Mouse (Mus musculus) erythroblast, embryonic 14.5 days (primary cell): ENCODE results near the gene Msi2. TPM values are rescaled to one million over a fixed set of nuclear protein-coding genes. Genes with fewer than 3 reads are reported as not detected.

ENCODE experiments used
- H3K27me3 ChIP-seq: 2 replicates; pipeline ENCODE4 v1.6.1; 2012; ENCODE audit warnings: inconsistent platforms; ENCODE audit not compliant: control insufficient read depth
- H3K36me3 ChIP-seq: 2 replicates; pipeline ENCODE4 v1.6.1; 2012; ENCODE audit warnings: mild to moderate bottlenecking, inconsistent platforms; ENCODE audit not compliant: control insufficient read depth
- H3K4me1 ChIP-seq: 2 replicates; pipeline ENCODE4 v1.6.1; 2012; ENCODE audit warnings: inconsistent platforms; ENCODE audit not compliant: control insufficient read depth
- H3K4me3 ChIP-seq: replicated peaks from 2 replicates; pipeline ENCODE3; 2012; ENCODE audit warnings: moderate library complexity, mild to moderate bottlenecking, inconsistent platforms
- H3K9me3 ChIP-seq: 2 replicates; pipeline ENCODE4 v1.6.1; 2012; ENCODE audit warnings: low read length, inconsistent platforms, mixed read lengths; ENCODE audit not compliant: control insufficient read depth
- GATA1 ChIP-seq: IDR thresholded peaks from 2 replicates; pipeline ENCODE4 v1.6.1; 2012; ENCODE audit warnings: low read length, inconsistent platforms, mixed read lengths
- TAL1 ChIP-seq: IDR thresholded peaks from 3 replicates; pipeline ENCODE4 v1.6.1; 2012; ENCODE audit warnings: low read length, inconsistent platforms, mixed read lengths
- polyA plus RNA-seq: library from polyadenylated mRNA; stranded (reverse); fragments of >175 nt; gene quantifications from 2 replicates; pipeline ENCODE4 v1.2.3, GENCODE M21; 2012

Gene Msi2
- polyA plus RNA-seq, 1 experiment: 0.45 TPM

- Histone ChIP-seq H3K9me3 (no peaks in the 10 kb centered on the region), H3K27me3 (no peaks in the 10 kb centered on the region), H3K4me3 (no peak overlapping the region), H3K36me3 (no peaks in the 10 kb centered on the region), H3K4me1 (no peaks in the 10 kb centered on the region)
- TF ChIP-seq GATA1 (no peak), TAL1 (no peak)
These were observed 93.7 kb downstream of the Msi2 start for GRCm38 (mm10) chr11:88624627-88625026.

DNA sequence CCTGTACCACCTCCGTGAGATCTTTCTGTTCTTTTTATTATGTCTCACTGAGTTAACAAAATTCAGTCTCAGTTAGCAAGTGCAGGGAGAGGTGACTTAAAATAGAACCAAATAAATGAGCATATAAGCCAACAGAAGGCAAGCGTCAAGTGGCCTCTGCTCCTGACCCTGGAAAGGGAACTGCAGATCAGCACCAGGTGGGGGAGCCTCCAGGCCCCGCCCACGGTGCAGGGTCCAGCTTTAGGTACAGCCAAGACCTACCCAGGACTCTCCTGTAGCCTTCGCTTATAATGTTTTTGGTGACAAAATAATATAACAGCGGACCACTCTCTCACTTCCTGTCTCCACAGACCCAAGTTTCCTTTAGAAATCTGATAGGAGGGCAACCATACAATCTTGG is 94.6 kb downstream of the Msi2 start:
- Histone ChIP-seq H3K4me3 (no peak overlapping the region), H3K27me3 (no peaks in the 10 kb centered on the region), H3K36me3 (no peaks in the 10 kb centered on the region), H3K9me3 (no peaks in the 10 kb centered on the region), H3K4me1 (no peaks in the 10 kb centered on the region)
- TF ChIP-seq GATA1 (no peak), TAL1 (no peak)

- Histone ChIP-seq H3K27me3 (no peaks in the 10 kb centered on the region), H3K9me3 (no peaks in the 10 kb centered on the region), H3K4me1 (no peaks in the 10 kb centered on the region), H3K36me3 (no peaks in the 10 kb centered on the region), H3K4me3 (no peak overlapping the region)
- TF ChIP-seq TAL1 (no peak), GATA1 (no peak)
These were observed 95.8 kb downstream of the Msi2 start for GRCm38 (mm10) chr11:88622496-88622895.

GRCm38 (mm10) chr11:88621789-88622188 is 96.5 kb downstream of the Msi2 start:
- H3K9me3 ChIP-seq: no peaks in the 10 kb centered on the region
- no peaks in the 10 kb centered on the region for H3K4me1 ChIP-seq
- H3K4me3 ChIP-seq: no peak overlapping the region
- H3K27me3 ChIP-seq: no peaks in the 10 kb centered on the region
- no peak for TF ChIP-seq GATA1
- TF ChIP-seq TAL1: no peak
- H3K36me3 ChIP-seq: no peaks in the 10 kb centered on the region

DNA sequence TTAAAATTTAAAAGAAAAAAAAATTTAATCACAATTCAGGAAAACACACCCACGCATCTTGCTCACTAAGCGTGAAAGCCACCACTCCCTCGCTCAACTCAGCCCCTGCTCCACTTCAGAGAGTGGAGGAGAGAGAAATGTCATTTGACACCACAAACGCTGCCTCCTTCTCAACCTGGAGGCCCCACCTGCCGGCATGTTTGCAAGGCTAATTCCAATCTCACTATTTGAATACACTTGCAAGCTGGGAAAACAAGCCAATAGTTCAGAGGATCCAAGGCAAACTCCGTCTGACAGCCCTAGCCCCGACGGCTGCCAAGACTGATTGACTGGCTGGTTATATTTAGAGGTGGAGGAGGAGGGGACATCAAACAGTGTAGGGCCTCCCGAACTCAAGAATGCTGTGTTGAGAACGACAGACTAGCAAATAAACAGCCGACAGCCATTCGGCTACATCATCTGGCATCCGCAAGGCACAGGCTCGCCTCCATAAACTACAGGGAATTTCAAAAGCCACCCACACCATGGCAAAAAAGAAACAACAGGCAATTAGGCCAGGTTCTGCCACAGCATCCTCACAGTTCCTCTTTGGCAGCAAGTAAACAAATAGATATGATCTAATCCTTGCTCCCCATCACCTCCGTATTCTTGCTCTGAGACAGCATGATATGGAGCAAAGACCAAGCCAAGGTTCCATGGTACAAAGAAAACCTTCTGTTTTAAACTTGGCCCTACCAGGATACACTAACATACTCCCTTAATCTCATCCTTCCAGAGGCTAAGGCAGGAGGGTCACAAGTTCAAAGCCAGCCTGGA is 97.9 kb downstream of the Msi2 start:
- Histone ChIP-seq H3K36me3 (no peaks in the 10 kb centered on the region), H3K27me3 (no peaks in the 10 kb centered on the region), H3K9me3 (no peaks in the 10 kb centered on the region), H3K4me1 (peaks cover 2% of the 10 kb centered on the region; the same call in 1 of the 2 replicates), H3K4me3 (no peak overlapping the region)
- TF ChIP-seq TAL1 (no peak), GATA1 (no peak)

DNA sequence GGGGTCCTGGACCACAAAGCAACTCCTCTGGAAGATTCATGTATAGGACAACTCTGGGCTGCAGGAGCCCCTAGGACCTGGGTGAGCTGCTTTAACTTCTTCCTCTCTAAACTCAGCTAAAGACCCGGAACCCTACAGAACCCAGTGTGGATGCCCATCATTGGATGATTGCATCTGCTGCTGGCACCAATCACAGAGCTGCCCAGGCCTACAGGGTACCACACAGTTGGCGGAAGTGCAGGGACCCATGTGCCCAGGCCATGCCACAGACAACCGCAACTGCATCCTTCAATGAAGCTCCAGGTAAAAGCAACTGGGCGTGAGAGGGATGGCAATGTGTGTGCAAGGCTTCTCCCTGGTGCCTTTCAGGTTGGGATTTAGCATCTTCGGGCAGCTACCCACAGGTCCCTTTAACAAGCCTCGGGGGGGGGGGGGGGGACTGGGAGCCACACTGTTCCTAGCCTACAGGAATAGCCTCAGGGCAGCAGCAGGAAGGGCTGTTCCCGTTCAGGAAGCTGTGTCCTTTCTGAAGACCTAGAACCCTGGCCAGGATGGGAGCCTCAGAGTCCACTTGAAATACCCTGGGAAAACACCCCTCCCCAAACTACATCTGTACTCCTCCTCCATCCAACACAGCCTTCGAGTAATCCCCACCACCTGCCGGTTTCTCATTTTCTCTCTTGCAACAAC is 98.7 kb downstream of the Msi2 start:
- Histone ChIP-seq H3K4me1 (peaks cover 8% of the 10 kb centered on the region), H3K27me3 (no peaks in the 10 kb centered on the region), H3K4me3 (no peak overlapping the region), H3K9me3 (no peaks in the 10 kb centered on the region), H3K36me3 (no peaks in the 10 kb centered on the region)
- TF ChIP-seq GATA1 (no peak), TAL1 (no peak)

DNA sequence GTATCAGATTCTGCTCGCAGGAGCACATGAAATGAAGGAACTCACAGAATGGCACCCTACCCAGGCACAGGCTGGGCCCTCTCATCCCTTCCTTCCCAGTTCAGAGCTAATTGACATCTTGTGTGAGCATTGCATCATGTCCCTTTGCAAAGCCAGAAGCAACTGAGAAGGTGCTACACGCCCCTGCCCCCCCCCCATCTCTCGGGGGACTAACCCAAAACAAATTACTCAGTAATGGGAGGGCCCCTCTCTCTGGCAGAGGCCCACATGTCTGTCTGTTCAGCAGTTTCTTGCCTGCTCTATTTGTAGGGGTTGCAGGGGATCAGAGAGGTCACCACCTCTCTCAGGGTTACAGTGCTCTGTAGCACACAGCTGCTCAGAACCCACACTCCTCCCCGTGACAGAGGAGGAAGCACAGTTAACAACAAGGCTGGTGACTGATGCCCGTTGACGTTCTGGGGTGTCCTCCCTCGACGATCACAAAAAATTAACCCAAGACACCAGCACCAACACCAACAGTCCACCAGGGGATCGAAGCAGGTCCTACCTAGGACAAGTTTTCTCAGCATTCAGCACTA is 99.5 kb downstream of the Msi2 start:
- TF ChIP-seq TAL1 (no peak), GATA1 (no peak)
- no peaks in the 10 kb centered on the region for H3K9me3 ChIP-seq
- H3K27me3 ChIP-seq: no peaks in the 10 kb centered on the region
- no peaks in the 10 kb centered on the region for H3K36me3 ChIP-seq
- no peak overlapping the region for H3K4me3 ChIP-seq
- H3K4me1 ChIP-seq: peaks cover 16% of the 10 kb centered on the region

DNA sequence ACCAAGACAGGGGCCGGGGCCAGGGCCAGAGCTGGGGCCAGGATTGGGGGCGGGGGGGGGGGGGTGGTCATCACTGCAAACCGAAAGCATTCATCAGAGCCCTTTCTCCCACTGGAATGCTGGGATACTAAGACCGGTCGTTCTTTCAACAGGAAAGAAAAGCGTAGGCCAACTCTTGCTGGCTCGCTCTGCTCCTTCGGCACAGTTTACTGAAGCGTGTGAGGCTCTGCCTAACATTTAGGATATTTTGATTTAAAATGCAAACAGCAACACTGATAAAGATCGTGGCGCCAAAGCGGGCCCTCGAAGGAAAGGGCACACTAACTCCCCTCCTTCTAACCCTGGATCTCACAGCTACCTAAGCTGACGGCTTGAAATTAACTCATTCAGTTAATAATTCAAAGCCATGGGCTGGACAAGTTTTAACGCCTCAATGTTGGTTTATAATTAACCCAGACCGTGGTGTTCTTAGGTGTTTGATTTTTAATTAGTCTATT is 100.3 kb downstream of the Msi2 start:
- Histone ChIP-seq H3K9me3 (no peaks in the 10 kb centered on the region), H3K27me3 (no peaks in the 10 kb centered on the region), H3K4me1 (peaks cover 18% of the 10 kb centered on the region), H3K4me3 (no peak overlapping the region), H3K36me3 (no peaks in the 10 kb centered on the region)
- TF ChIP-seq TAL1 (no peak), GATA1 (no peak)

- Histone ChIP-seq H3K27me3 (no peaks in the 10 kb centered on the region), H3K4me1 (peaks cover 18% of the 10 kb centered on the region), H3K36me3 (no peaks in the 10 kb centered on the region), H3K9me3 (no peaks in the 10 kb centered on the region), H3K4me3 (no peak overlapping the region)
- TF ChIP-seq TAL1 (no peak), GATA1 (no peak)
These were observed 100.9 kb downstream of the Msi2 start for GRCm38 (mm10) chr11:88617380-88617779.
